Mouse (Mus musculus) layer of hippocampus, adult 11-12 months (tissue): Measurements from ENCODE around the gene Zmiz2.
"Not testable (repeated sequence)": the region's sequence is repeated elsewhere in the genome, so short reads cannot be mapped to it uniquely, and the experiment has no call there.

Source experiments
- DNase-seq: peaks from one replicate; pipeline ENCODE4 v3.0.0; 2022; ENCODE audit warnings: low spot score

Zmiz2 gene

DNA sequence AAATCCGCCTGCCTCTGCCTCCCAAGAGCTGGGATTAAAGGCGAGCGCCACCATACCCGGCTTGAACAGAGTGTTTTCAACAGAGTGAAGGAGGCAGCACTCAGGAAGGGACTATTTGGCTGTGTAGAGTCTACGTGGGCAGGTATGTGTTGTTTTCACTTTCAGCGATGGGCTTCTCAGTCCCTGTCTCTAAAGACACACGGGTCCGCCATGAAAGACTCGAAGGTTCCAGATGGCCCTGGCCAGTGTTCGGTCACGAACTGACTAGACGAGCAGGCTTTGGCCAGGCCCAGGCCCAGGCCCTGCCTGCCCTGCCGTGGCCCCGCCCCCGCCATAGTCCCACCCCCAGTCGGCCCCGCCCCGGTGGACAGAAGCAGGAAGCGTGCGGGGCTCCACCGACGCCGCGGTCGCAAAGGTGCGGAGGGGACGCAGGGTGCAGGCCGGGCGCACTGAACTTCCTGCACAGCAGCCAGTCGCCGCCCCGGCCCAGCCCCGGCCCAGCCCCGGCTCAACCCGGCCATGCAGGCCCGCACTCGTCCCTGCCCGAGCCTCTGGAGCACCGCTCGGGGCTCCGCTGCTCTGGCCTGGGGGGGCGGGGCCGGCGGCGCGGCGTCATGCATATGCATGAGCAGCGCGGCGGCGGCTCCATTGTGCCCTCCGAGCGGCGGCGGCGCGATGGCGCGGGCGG is at the start of gene Zmiz2:
TSS of gene Zmiz2 (plus strand) at position 349 of the 688 bp plus-strand sequence.
- peak; percentile 95 for DNase-seq

DNA sequence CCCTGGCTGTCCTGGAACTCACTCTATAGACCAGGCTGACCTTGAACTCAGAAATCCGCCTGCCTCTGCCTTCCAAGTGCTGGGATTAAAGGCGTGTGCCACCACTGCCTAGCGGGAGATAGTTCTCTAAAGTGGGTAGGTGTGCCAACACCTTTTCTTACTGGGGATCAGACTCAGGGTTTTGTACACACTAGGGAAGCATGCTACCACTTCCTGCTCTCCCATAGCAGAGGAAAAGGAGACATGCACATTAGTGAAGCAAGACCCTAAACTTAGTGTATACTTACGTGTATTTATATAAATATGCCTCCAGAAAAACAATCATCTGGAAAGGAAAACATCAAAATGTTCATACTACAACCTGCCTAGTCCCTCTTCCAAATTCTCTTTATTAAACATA is 42.9 kb upstream of the Zmiz2 start:
- DNase-seq = no peak

DNA sequence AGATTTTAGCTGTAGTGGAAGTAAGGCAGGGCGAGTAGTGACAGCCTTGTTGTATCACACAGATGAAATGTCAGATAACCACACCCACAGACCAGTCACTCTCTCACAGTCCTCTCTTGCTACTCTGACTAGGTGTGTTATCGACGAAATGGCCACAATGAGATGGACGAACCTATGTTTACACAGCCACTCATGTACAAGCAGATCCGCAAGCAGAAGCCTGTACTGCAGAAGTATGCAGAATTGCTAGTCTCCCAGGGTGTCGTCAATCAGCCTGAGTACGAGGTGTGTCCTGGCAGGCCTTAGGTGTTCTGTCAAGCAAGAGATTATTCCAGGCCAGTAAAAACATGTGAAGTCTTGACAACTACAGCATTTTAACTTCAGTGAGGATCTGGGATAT is 41.9 kb upstream of the Zmiz2 start:
- no peak for DNase-seq

DNA sequence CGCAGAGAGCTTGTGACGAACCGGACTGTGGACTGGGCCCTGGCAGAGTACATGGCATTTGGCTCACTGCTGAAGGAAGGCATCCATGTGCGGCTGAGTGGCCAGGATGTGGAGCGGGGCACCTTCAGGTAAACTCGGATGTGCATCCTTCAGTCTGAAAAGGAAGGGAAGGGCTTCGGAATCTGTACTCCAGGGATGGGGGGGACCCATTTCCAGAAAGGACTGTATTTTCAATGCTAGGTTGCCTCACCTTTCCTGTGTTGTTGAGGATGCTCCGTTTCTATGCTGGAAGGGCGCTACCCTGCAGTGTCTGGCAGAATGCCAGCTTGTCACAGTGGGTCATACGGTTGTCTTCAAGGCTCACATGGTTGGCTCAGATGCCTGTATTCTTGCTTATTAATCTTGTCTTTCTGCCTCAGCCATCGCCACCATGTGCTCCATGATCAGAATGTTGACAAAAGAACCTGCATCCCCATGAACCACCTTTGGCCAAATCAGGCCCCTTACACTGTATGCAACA is 40.1 kb upstream of the Zmiz2 start:
- DNase-seq = no peak

DNA sequence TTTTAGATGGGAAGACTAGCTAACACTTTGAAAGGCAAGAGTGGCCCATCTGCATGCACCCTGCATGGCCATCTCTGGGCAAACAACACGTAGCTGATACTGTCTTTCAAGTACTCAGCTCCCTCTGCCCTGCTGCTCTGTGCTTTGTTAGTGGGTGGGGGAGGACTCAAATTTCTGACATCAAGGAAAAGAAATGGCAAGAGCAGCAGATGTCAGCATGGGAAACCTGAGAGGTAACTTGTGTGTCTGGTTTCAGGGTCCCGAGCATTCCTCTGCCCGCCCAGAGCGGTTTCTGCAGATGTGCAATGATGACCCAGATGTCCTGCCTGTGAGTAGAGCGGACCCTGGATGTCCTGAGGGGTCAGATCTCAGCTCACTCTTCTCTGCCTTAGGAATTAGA is 39.3 kb upstream of the Zmiz2 start:
- DNase-seq = no peak

DNA sequence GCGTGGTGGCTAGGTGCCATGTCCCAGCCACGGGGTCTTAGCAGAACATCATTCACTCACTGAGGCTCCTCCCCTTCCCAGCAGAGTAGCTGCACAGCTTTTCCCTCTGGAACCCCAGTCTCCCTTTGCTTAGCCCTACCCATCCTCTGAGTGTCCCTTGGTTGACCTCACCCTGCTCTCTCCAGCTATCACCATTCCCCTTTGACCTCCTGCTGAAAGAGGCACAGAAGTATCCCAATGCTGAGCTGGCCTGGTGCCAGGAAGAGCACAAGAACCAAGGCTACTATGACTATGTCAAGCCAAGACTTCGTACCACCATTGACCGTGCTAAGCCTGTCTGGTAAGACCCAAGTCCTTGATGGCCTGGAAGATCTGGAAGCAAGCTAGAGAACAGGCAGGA is 33.8 kb upstream of the Zmiz2 start:
- DNase-seq = no peak

DNA sequence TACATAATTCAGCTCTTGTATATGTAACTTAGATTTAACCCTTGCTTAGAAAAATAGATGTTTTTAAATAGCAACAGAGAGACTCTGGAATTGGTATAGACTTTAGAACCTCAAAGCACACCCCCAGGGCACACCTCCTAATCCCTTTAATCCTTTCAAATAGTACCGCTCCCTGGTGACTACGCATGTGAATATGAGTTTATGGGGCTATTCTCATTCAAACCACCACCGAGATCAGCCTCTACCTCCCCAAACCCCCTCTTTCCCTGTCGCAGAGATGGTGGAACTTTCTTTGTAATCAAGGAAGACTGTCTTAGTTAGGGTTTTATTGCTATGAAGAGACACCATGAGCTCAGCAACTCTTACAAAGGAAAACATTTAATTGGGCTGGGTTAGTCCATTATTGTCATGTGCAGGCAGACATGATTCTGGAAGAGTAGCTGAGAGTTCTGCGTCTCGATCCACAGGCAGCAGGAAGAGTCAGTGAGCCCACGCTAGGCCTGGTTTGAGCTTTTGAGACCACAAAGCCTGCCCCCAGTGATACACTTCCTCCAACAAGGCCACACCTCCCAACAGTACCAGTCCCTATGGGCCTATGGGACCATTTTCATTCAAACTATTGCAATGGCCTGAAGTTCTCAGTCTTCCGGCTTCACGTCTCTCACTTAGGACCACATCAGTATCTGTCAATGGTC is 24.1 kb upstream of the Zmiz2 start:
- no peak for DNase-seq

DNA sequence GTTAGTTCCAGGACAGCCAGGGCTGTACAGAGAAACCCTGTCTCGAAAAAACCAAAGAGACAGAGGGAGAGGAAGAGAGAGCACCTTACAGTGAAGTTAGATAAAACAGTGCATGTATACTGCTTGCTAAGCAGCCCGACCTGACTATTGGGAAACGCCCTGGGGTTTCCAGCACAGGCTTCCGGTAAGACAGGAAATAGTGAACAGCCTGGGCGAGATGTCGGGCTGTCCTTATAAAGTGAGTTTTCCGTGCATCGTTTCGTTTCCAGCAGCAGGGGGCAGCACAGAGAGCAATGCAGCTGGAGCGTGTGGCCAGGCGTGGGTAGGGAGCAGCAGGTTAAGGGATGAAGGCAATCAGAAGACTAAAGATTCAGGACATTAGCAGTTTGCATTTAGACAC is 23.0 kb upstream of the Zmiz2 start:
- peak; percentile 75 for DNase-seq

DNA sequence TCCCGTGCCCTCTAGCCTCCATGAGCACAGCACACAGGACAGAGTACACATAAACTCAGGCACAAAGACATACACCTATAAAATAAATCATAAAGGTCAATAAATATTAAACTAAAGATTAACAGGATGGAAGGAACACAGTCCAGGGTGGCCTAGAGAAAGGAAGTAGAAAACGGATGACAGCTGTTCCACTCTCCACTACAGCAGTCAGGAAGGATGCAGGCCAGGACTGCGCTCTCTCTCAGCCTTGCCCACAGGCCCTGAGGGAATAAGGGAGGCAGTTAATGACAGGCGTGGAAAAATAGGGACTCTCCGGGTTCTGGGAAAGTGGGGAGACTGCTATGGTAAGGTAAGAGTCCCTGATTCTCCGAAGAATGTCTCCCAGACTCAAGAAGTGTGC is 22.4 kb upstream of the Zmiz2 start:
- no peak for DNase-seq

DNA sequence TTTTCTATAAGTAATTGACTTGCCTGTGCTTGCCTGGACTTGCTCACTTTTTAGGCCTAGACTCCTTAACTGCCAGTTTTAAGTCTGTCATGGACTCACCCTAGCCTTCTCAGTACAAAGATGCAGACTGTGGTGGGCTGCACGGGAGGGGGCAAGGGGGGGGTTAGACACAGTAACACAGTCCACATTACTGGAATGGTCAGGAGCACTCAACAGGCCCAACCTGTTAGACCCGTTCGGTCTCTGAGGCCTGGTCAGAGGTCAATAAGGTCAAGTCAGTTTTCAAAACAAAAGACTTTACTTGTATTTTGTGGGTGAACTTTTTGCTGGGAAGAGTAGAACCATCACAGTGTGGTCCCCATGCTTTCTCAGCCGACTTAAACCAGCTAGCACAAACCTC is 21.7 kb upstream of the Zmiz2 start:
- DNase-seq = no peak

DNA sequence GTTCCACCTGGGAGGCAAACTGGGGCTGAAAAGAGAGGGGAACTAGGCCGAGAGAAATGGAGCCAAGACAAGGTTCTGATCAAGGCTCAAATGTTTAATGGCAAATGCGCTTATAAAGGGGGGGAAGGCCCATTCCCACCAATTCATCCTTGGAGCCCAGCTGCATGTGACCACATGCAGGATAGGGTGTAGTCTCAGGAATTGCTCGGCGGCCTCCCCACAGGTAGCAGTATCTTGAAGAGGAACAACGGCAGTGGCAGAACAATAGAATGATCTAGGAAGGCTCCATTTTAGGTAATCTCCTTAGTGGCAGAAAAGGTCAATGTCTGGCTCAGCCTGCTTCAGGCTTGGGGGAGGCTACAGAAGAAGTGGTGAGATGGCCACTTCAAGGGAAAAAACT is 20.9 kb upstream of the Zmiz2 start:
- DNase-seq = not testable (repeated sequence)

DNA sequence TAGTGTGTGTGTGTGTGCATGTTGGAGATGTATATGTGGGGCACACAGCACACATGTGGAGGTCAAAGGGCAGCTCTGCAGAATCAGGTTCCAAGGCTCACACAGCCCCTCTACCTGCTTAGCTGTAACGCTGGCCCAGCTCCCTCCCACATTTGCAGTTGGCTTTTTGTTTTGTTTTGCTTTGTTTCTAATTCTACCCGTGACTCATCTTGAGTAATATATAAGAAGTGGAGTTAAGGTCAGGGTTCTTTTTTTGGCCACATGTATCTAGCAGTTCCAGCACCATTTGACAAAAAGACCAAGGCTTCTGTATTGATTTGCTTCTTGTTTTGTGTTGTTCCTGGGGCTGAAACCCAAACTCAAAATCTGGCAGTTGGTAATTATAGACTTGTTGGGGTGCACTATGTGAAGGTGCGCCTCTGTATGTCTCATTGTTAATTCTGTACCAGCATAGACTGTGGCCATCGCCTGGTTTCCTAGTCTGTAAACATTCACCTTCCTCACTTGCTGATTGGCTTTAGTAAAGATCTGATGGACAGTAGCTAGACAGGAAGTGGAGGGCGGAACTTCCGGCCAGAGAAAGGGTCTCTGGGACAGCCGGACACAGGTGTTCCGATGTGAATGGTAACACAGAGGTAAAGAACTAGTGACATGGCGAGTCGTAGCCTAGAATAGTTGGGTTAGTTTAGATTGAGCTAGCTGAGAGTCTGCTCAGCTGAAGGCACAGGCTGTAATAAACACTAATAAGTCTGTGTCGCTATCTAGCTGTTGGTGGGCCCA is 17.3 kb upstream of the Zmiz2 start:
- DNase-seq = no peak

DNA sequence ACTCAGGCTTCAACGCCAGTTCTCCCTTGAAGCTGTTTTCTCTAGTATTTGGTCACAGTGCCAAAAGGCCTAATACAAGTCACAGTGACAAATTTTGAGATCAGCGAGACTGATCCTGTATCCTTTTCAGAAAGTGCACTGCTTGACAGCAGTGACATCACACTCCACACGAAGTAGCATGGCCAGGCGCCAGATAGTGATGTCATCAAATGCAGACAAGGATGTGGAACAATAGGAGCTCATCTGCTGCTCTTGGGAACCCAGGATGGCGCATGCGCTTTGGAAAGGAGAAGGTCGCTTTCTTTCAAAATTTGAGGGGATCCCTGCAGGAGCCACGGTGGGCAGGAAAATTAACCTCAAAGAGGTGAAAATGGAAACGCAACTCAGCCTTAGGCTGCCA is 16.1 kb upstream of the Zmiz2 start:
- DNase-seq = no peak

DNA sequence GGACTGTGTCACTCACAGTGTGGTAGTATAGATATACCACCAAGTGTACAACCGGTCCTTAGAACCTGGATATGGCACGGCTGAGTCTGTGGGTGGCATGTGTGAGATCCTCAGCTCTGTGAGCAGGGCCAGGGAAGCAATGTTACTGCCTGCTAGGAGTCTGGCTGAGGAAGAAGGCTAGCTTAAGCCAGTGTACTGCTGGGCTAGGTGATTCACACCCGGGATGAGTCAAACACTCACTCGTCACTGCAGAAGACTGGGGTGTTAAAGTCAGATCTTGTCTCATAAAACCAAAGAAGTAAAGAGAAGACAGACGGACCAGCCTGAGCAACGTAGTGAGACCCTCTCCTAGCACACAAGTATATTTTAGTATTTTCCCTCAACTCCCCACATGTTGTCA is 8.0 kb upstream of the Zmiz2 start:
- DNase-seq = no peak

DNA sequence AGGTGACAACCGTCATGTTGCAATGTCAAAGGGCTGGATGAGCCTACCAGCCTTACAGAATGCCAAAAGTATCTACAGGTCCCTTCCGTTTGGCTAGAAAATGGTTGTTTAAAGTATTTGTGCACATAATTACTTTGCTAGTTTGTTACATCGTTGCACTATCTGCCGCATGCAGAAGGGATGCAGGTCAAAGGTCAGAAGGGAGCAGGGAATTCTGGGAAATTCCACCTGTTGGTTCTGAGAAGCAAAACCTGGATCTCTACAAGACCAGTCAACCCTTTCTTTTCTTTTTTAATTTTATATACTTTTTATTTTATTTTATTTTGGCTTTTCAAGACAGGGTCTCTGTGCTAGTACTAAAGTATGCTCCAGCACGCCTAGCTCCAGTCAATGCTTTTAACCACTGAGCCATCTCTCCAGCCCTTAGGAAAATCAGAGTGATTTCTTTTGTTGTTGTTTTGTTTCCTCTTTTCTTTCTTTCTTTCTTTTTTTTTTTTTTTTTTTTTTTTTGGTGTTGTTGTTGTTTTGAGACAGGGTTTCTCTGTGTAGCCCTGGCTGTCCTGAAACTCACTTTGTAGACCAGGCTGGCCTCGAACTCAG is 648 bp upstream of the Zmiz2 start:
- DNase-seq = no peak

DNA sequence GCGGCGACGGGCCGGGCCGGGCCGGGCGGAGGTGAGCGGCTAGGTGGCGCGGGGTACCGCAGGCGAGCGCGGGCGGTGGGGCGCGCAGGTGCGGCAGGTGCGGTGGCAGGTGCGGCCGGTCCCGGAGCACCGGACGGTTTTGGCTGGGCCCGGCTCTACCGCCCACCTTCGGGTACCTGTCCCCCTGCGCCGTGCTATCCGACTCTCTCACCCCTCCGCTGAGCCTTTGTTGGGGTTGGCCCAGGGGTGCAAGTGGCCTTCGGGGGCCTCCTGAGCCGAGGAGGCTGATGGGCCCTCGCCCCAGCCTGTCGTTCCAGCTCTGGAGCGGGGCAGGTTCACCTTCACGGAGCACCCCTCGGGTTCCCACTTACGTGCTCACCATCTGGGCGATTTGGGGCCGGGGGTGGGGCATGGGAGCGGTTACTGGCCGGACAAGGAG is 628 bp downstream of the Zmiz2 start:
- no peak for DNase-seq

DNA sequence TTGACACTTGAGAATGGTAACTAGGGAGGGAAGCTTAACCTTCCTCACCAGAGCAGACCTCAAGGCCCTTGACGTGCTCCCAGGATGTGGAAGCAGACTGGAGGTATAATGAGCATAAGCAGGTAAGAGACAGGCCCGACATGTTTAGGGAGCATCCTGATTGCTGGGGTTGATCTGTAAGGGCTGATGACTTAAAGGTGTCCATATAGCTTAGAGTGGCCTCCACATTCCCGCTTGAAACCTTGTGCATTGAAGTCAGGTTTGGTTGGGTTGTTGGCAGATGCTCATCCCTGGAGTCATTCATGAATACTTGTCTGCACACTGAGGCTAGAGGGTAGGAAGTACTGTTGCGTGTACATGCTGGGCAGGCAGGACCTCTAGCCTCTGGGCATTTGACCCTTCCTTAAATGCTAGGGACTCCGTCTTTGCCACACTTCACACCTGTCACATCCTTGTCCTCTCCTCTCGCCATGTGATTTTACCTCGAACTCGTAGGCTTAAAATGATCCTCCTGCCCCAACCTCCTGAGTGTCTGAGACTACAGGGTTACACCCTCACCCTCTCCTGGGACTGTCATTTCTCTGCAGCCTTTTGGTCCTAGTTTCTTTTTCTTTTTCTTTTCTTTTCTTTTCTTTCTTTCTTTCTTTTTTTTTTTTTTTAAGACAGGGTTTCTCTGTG is 1.6 kb downstream of the Zmiz2 start:
- DNase-seq = no peak

DNA sequence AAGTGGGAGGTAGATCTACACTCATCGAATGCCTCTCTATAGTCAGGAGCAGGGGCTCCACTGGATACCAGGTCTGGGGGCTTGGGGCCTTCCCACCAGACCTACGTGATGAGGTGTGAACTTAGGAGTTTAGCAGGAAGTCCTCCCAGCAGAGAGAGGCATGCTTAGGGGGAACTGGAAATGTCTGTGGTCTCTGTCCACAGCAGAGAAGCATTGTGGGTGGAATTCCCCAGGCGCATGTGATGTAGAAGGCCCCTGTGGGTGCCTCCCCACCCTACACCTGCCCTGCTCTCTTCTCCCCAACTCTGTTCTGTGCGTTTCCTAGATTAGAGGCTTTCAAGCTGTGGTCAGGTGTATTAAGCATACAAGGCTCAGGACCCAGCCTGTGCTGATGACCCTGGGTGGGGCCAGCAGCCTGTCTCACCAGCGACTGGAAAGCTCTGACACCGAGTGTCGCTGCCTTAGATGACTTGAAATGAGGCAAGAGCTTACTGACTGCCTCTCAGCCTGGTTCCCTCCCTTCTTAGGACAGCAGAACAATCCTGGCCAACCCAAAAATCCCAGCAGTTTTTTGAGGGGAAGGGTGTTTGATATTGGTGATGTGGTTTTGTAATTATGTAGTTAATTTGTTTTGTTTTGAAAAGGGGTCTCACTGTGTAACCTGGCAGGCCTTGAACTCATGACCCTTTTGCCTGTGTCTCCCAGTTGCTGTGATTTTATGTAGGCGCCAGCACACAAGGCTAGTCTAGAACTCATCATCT is 2.8 kb downstream of the Zmiz2 start:
- DNase-seq = no peak

DNA sequence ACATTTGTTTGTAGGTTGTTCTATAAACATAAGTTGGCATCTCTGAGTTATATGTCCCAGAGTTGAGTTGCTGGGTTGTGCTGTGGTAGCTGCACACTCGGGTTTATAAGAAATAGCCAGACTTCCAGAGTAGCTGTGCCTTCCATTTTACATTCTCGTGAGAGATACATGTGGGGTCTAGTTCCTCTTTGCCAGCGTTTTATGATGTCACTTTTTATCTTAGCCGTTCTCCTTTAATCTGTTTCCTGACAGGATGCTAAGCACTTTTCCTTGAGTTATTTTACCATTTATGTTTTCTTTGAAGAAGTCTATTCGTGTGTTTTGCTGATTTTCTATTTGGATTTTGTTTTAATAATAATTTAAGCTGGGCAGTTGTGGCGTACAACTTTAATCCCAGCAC is 4.0 kb downstream of the Zmiz2 start:
- DNase-seq = no peak

DNA sequence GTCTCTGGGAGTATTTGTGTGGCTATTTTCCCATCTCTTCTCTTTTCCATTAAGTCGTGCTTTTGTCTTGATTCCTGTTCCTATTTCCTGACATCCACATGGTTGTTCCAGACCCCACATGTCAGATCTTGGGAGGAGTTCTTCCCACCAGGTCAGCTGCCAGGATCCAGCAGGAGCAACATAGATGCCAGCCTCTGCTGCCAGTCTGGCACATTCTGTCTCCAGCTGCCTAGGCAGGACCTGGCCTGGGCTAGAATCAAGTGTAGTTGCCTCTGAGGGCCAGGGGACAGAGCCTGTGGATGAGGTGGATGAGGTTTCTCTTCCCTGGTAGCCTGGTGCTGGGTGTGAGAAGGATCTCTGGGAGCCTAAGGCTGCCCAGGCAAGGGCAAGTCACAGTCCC is 5.0 kb downstream of the Zmiz2 start:
- no peak for DNase-seq

DNA sequence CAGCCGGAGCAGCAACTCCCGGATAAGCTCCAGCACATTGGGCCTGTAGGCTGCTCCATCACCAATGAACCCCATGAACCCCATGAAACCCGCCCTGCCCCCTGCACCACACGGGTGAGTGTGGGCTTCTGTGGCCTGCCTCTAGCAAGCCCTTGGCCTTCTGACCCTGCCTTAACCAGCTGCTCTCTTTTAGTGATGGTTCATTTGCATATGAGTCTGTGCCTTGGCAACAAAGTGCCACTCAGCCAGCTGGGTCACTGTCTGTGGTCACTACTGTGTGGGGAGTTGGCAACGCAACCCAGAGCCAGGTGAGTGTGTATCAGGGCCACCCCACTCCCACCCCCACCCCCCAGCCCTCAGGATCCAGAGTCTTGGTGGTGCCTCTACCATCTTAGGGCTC is 6.7 kb downstream of the Zmiz2 start:
- no peak for DNase-seq
